Mouse (Mus musculus) neural tube, embryonic 13.5 days (tissue): ENCODE data around the gene Xrcc1. TPM values are rescaled to one million over a fixed set of nuclear protein-coding genes. Genes with fewer than 3 reads are reported as not detected.
A peak's percentile ranks its signal among the peaks of the same experiment; 100 is the strongest.
"Not testable (repeated sequence)": the region's sequence is repeated elsewhere in the genome, so short reads cannot be mapped to it uniquely, and the experiment has no call there.

Experiments
- ATAC-seq: fragments of 200-750 bp; cut with Nextera tagmentation; 2 replicates; pipeline ENCODE4 v1.8.0; 2017; ENCODE audit warnings: low read depth, mild to moderate bottlenecking, moderate TSS enrichment, moderate library complexity
- H3K27ac ChIP-seq: fragments of 300-500 bp; sonication (generic); replicated peaks from 2 replicates; pipeline ENCODE4 v1.5.1; 2015; ENCODE audit warnings: moderate library complexity, mild to moderate bottlenecking, inconsistent platforms
- H3K27me3 ChIP-seq: fragments of 300-500 bp; sonication (generic); 2 replicates; pipeline ENCODE4 v1.6.1; 2015; ENCODE audit warnings: mild to moderate bottlenecking, inconsistent platforms
- H3K36me3 ChIP-seq: fragments of 300-500 bp; sonication (generic); 2 replicates; pipeline ENCODE4 v1.6.1; 2015; ENCODE audit warnings: mild to moderate bottlenecking, inconsistent platforms
- H3K4me1 ChIP-seq: fragments of 300-500 bp; sonication (generic); replicated peaks from 2 replicates; pipeline ENCODE4 v1.6.1; 2015; ENCODE audit warnings: inconsistent platforms
- H3K4me2 ChIP-seq: fragments of 300-500 bp; sonication (generic); 2 replicates; pipeline ENCODE4 v1.6.1; 2015; ENCODE audit warnings: inconsistent platforms, mild to moderate bottlenecking, moderate library complexity
- H3K4me3 ChIP-seq: fragments of 300-500 bp; sonication (generic); 2 replicates; pipeline ENCODE4 v1.5.1; 2015; ENCODE audit warnings: mild to moderate bottlenecking, inconsistent platforms
- H3K9ac ChIP-seq: fragments of 300-500 bp; sonication (generic); 2 replicates; pipeline ENCODE4 v1.6.1; 2015; ENCODE audit warnings: moderate library complexity, mild to moderate bottlenecking, inconsistent platforms
- H3K9me3 ChIP-seq: fragments of 300-500 bp; sonication (generic); 2 replicates; pipeline ENCODE4 v1.6.1; 2016; ENCODE audit warnings: inconsistent platforms
- WGBS: fragments of 180-500 bp; shearing (Covaris S2); methylation state at CpG from one replicate; pipeline ENCODE4 v1.1.7; 2015; 5-methylcytosine and 5-hydroxymethylcytosine counted together
- polyA plus RNA-seq: library from polyadenylated mRNA; unstranded; fragments of >200 nt; fragmentation: Nextera tagmentation; extraction: Ambion mirVana; gene quantifications from 2 replicates; pipeline ENCODE4 v1.2.1, GENCODE M21; 2015

Gene Xrcc1
- polyA plus RNA-seq, 1 experiment from 2014 or later, result 66.3 TPM

GRCm38 (mm10) chr7:24611709-24612108, 65.6 kb downstream of the Xrcc1 start:
- Histone ChIP-seq H3K9me3 (no peaks in the 10 kb centered on the region), H3K4me2 (peak overlapping the region; percentile 45), H3K4me3 (peak overlapping the region; percentile 29; the same call in 1 of the 2 replicates), H3K9ac (no peak overlapping the region), H3K36me3 (no peaks in the 10 kb centered on the region; the same call in none of the 2 replicates), H3K27ac (no peak overlapping the region), H3K27me3 (peaks cover 65% of the 10 kb centered on the region), H3K4me1 (peaks cover 21% of the 10 kb centered on the region)
- ATAC-seq, result no peak
- 13% methylated on average over 7 of the region's 7 CpGs for WGBS

- no peak overlapping the region for H3K27ac ChIP-seq
- H3K4me1 ChIP-seq, result peaks cover 21% of the 10 kb centered on the region
- H3K27me3 ChIP-seq, result peaks cover 65% of the 10 kb centered on the region
- no peak overlapping the region for H3K9ac ChIP-seq
- no peak for ATAC-seq
- no peaks in the 10 kb centered on the region; the same call in 1 of the 2 replicates for H3K36me3 ChIP-seq
- H3K4me2 ChIP-seq, result peak overlapping the region; percentile 10; the same call in 1 of the 2 replicates
- H3K4me3 ChIP-seq, result 0 out of 2 replicates have a peak overlapping the region, but pooled peaks have one; percentile 15
- WGBS, result 2% methylated on average over 27 of the region's 27 CpGs
- no peaks in the 10 kb centered on the region for H3K9me3 ChIP-seq
These were observed 66.3 kb downstream of the Xrcc1 start for GRCm38 (mm10) chr7:24612308-24612910.

GRCm38 (mm10) chr7:24614816-24615215, 68.7 kb downstream of the Xrcc1 start:
- H3K36me3 ChIP-seq, result no peaks in the 10 kb centered on the region
- no peaks in the 10 kb centered on the region for H3K9me3 ChIP-seq
- ATAC-seq, result no peak
- peaks cover 49% of the 10 kb centered on the region for H3K27me3 ChIP-seq
- H3K4me3 ChIP-seq, result no peak overlapping the region
- no peak overlapping the region for H3K4me2 ChIP-seq
- H3K9ac ChIP-seq, result no peak overlapping the region
- peaks cover 21% of the 10 kb centered on the region for H3K4me1 ChIP-seq
- H3K27ac ChIP-seq, result no peak overlapping the region
- WGBS, result 76% methylated on average over 13 of the region's 13 CpGs

- no peak for ATAC-seq
- H3K36me3 ChIP-seq, result no peaks in the 10 kb centered on the region
These were observed 71.7 kb downstream of the Xrcc1 start for GRCm38 (mm10) chr7:24617763-24618162.

GRCm38 (mm10) chr7:24618374-24618773, 72.3 kb downstream of the Xrcc1 start:
- H3K36me3 ChIP-seq, ATAC-seq, H3K27ac ChIP-seq, H3K9ac ChIP-seq, H3K9me3 ChIP-seq, H3K4me1 ChIP-seq, H3K4me2 ChIP-seq, H3K4me3 ChIP-seq: not testable (repeated sequence)
- 87% methylated on average over 8 of the region's 8 CpGs for WGBS
- H3K27me3 ChIP-seq, result peaks cover 13% of the 10 kb centered on the region

More at GRCm38 (mm10) chr7:24617763-24618162, 71.7 kb downstream of the Xrcc1 start:
- H3K27me3 ChIP-seq, result peaks cover 19% of the 10 kb centered on the region
- H3K4me1 ChIP-seq, result peaks cover under 1% of the 10 kb centered on the region
- H3K4me3 ChIP-seq, result no peak overlapping the region
- H3K9ac ChIP-seq, result no peak overlapping the region
- H3K27ac ChIP-seq, result no peak overlapping the region
- no peak overlapping the region for H3K4me2 ChIP-seq
- 82% methylated on average over 8 of the region's 8 CpGs for WGBS
- no peaks in the 10 kb centered on the region for H3K9me3 ChIP-seq

- H3K9me3 ChIP-seq, result no peaks in the 10 kb centered on the region
- no peak overlapping the region for H3K27ac ChIP-seq
- no peaks in the 10 kb centered on the region for H3K36me3 ChIP-seq
- H3K4me2 ChIP-seq, result no peak overlapping the region
- ATAC-seq, result no peak
- 0 out of 2 replicates have a peak, but pooled peaks cover 2% of the 10 kb centered on the region for H3K27me3 ChIP-seq
- no peak overlapping the region for H3K9ac ChIP-seq
- WGBS, result 52% methylated on average over 13 of the region's 13 CpGs
- no peak overlapping the region for H3K4me3 ChIP-seq
- no peaks in the 10 kb centered on the region for H3K4me1 ChIP-seq
These were observed 73.7 kb downstream of the Xrcc1 start for GRCm38 (mm10) chr7:24619671-24620397.

GRCm38 (mm10) chr7:24621193-24621592, 75.1 kb downstream of the Xrcc1 start:
- no peaks in the 10 kb centered on the region for H3K4me1 ChIP-seq
- no peaks in the 10 kb centered on the region for H3K36me3 ChIP-seq
- H3K4me3 ChIP-seq, result no peak overlapping the region
- no peak overlapping the region for H3K4me2 ChIP-seq
- 82% methylated on average over 3 of the region's 3 CpGs for WGBS
- no peak overlapping the region for H3K9ac ChIP-seq
- H3K9me3 ChIP-seq, result no peaks in the 10 kb centered on the region
- H3K27me3 ChIP-seq, result 0 out of 2 replicates have a peak, but pooled peaks cover 2% of the 10 kb centered on the region
- H3K27ac ChIP-seq, result no peak overlapping the region
- no peak for ATAC-seq

- 81% methylated on average over 6 of the region's 6 CpGs for WGBS
These were observed 76.9 kb downstream of the Xrcc1 start for GRCm38 (mm10) chr7:24622967-24623366.

More at GRCm38 (mm10) chr7:24622967-24623366, 76.9 kb downstream of the Xrcc1 start:
- Histone ChIP-seq H3K36me3 (no peaks in the 10 kb centered on the region), H3K4me3 (no peak overlapping the region), H3K9me3 (no peaks in the 10 kb centered on the region), H3K4me2 (no peak overlapping the region), H3K4me1 (no peaks in the 10 kb centered on the region), H3K27me3 (0 out of 2 replicates have a peak, but pooled peaks cover 5% of the 10 kb centered on the region), H3K27ac (no peak overlapping the region), H3K9ac (no peak overlapping the region)
- ATAC-seq, result no peak

Other genes with a start within 250 kb of the Xrcc1 start
- gene Zfp61, start 245.1 kb upstream of the Xrcc1 start, polyA plus RNA-seq, result 39.8 and 49.2 TPM in 2 replicates
- gene Zfp94, start 229.6 kb upstream of the Xrcc1 start, polyA plus RNA-seq, result 18.2 and 19.2 TPM in 2 replicates
- gene Tescl, start 212.4 kb upstream of the Xrcc1 start, polyA plus RNA-seq, result 0.31 TPM in 1 of 2 replicates, not detected in the other
- gene Lypd5, start 197.1 kb upstream of the Xrcc1 start, polyA plus RNA-seq, result not detected in 2 replicates
- 2.1 and 2.2 TPM in 2 replicates for gene Kcnn4, start 176.0 kb upstream of the Xrcc1 start, polyA plus RNA-seq
- 36.2 and 37.7 TPM in 2 replicates for gene Smg9, start 146.7 kb upstream of the Xrcc1 start, polyA plus RNA-seq
- not detected in 2 replicates for gene Irgc1, start 94.0 kb upstream of the Xrcc1 start, polyA plus RNA-seq
- 1.3 and 2.2 TPM in 2 replicates for gene Plaur, start 83.8 kb upstream of the Xrcc1 start, polyA plus RNA-seq
- 56.3 and 71.3 TPM in 2 replicates for gene Cadm4, start 64.3 kb upstream of the Xrcc1 start, polyA plus RNA-seq
- 243 and 251 TPM in 2 replicates for gene Zfp428, start 39.3 kb upstream of the Xrcc1 start, polyA plus RNA-seq
- 1.1 and 1.5 TPM in 2 replicates for gene AC161166.1, start 33.8 kb upstream of the Xrcc1 start, polyA plus RNA-seq
- 20.9 and 21.2 TPM in 2 replicates for gene Irgq, start 15.6 kb upstream of the Xrcc1 start, polyA plus RNA-seq
- not detected in 2 replicates for gene Pinlyp, start 171 bp upstream of the Xrcc1 start, polyA plus RNA-seq
- gene Ethe1, start 41.3 kb downstream of the Xrcc1 start, polyA plus RNA-seq, result 18.1 and 21.9 TPM in 2 replicates
- gene Zfp575, start 41.4 kb downstream of the Xrcc1 start, polyA plus RNA-seq, result 7.7 and 8.4 TPM in 2 replicates
- not detected in 2 replicates for gene Phldb3, start 64.5 kb downstream of the Xrcc1 start, polyA plus RNA-seq
- 0.22 and 0.23 TPM in 2 replicates for gene Lypd3, start 90.3 kb downstream of the Xrcc1 start, polyA plus RNA-seq
- not detected in 2 replicates for gene Tex101, start 130.4 kb downstream of the Xrcc1 start, polyA plus RNA-seq
- gene BC049730, start 163.0 kb downstream of the Xrcc1 start, polyA plus RNA-seq, result not detected in 2 replicates
- not detected in 2 replicates for gene Gm4763, start 180.6 kb downstream of the Xrcc1 start, polyA plus RNA-seq
- gene Cd177, start 214.0 kb downstream of the Xrcc1 start, polyA plus RNA-seq, result 0.21 and 0.33 TPM in 2 replicates
- gene Ceacam10, start 230.9 kb downstream of the Xrcc1 start, polyA plus RNA-seq, result 0.52 TPM in 1 of 2 replicates, not detected in the other